Mouse (Mus musculus) R1 (cell line): ENCODE measurements at regions not wholly inside any gene's neighbourhood (a gene's known extent, or its start where the extent isn't known, plus 50 kb on each side); places are given as distances from the start of the nearest gene placed in this dataset.
A peak's percentile ranks its signal among the peaks of the same experiment; 100 is the strongest.

Experiments
- DNase-seq: peaks from one replicate; pipeline ENCODE4 v3.0.0-alpha.2; 2018; ENCODE audit warnings: low read depth, low spot score

GRCm38 (mm10) chr16:76725271-76725670, 288.2 kb upstream of the Usp25 start:
- DNase-seq: no peak

DNA sequence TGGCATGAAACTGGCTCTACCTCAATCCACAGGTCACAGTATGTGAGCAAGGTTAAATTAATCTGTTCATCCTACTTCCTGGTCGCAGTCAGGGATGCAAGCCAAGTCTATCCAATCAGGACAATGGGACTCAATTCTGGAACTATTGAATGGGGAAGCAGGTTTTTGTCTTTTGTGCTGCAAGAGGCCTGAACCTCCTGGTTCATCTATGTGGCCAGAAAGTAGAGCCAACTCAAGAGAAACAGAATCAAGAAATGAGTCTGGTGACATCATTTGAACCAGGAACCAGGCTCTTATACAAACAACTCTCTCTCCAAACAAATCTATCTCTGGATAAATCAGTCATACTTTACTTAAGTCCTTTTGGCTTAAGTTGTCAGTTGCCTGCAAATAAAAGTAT, 294.7 kb upstream of the Usp25 start:
- no peak for DNase-seq

GRCm38 (mm10) chr16:76718147-76718546, 295.4 kb upstream of the Usp25 start:
- no peak for DNase-seq

- no peak for DNase-seq
Measured at GRCm38 (mm10) chr16:76694913-76695312, 318.6 kb upstream of the Usp25 start.

DNA sequence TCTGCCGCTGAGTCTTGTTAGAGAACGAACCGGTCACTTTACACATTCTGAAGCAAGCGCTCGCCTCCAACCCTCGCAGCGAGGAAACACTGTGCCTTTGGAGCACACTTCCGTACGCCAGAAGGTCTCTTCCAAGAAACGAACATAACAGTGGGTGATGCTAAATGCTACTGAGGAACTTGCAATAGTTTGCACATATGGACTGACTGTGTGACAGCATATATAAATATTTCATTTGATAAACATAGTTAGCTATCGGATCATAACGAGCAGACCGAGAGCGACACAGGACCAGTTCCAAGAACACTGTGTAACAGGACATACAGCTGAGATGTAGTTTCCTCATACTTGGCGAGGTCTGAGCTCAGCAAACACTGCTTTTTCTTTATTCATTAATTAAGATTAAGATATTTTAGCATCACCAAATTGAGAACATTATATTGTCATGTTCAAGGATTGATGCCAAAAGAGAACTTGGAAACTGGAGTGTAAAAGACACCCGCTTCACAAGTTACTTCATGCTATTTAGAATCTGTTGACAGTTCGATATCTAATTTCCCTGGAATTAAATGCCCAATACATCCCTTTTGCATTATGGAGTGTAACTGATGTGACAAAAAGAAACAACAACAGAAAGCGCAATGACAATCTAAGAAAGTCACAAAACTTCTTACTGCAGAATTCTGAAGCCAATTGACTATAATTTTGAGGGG, 314.3 kb upstream of the Nrip1 start:
- no peak for DNase-seq

DNA sequence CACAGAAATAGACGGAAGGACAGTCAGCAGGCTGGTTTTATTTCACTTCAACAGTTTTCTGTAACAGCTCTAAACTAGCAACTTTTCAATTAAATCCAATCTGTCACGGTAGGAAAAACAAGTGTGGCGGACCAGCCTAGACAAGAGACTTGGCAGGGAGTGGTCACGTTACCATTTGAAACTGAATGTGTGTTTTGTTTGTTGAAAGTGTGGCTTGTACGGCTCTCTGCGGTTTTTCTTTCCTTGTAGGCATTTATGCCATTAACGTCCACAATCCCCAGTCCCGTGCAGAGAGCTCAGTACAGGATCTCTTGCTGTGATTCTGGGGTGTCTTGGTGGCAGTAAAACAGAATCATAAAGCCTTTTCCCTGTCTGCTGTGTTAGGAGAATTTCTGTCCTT, 311.9 kb upstream of the Nrip1 start:
- DNase-seq: peak; percentile 61

DNA sequence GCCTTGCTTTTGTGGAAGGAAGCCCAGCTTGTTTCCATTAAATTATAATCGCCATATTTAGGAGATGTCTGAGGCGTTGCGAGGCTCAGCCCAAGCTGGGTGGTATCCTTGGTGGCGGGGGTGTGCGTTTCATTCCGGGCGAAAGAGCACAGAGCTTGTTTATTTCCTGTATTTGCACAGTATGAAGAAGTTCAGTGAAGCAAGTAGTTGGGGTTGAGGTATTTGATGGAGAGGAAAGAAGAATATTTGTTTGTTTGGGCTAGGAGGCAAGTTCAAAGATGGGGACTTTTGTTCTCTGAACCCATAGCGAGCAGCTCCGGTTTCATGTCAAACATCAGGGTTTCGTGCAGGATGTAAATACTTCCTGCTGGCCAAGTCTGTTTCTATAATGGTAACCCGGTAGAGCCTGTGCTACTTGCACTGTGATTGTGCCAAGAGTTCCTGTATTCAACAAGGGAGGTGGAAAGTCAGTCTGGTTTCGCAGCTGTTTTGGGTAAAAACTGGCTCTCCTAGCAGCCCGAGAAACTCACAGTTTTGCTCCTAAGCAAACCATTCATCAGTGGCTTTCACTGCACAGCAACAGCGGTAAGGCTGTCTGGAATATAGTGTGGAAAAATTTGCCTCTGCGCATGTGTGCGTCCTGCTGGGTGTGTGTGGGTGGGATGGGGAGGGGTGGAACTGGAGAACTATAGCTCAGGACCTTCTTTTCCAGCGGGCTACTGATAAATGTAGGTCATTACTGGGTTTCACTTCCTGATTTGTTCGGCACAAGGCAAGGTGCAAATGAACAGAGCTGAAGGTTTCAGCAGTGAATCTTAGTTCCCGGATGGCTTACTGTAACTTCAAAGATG, 306.7 kb upstream of the Nrip1 start:
- no peak for DNase-seq

DNA sequence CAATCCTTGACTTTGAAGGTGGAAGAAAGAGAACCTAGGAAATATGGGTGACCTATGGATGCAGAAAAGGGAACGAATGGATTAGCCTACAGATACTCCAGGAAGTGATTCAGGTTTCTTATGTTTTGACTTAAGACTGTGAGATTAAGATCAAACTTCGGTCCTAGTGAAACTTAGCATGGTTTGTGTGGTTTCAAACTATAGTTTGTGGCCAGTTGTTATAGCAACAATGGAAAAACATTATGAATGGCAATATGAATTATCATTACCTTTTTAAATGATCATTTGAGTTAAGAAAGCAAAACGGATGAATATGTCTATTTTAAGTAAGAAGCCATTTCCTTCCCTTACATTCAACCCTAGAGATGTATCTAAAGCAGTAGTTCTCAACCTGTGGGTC, 305.3 kb upstream of the Nrip1 start:
- no peak for DNase-seq

- DNase-seq: no peak
Measured at GRCm38 (mm10) chr16:76669795-76670194, 296.2 kb upstream of the Nrip1 start.

GRCm38 (mm10) chr16:76667046-76667445, 293.4 kb upstream of the Nrip1 start:
- no peak for DNase-seq

GRCm38 (mm10) chr16:76655106-76655505, 281.5 kb upstream of the Nrip1 start:
- no peak for DNase-seq

DNA sequence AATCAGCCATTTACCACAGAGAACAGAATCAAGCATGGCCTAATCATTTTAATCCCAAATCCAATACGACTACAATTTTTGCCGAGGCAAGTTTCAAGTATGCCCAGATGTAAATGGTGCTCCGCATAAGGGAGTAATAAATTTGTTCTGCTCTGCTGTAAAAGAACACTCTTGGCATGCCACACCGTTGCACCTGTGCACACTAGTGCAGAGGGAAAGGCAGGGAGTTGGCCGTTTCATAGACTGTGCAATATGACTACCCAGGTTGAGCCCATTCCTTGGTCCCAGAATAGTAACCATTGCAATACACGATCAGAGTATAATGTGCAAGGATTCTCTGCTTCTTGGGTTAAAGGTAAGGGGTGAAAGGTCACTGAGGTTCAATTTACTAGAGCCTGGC, 270.7 kb upstream of the Nrip1 start:
- no peak for DNase-seq

DNA sequence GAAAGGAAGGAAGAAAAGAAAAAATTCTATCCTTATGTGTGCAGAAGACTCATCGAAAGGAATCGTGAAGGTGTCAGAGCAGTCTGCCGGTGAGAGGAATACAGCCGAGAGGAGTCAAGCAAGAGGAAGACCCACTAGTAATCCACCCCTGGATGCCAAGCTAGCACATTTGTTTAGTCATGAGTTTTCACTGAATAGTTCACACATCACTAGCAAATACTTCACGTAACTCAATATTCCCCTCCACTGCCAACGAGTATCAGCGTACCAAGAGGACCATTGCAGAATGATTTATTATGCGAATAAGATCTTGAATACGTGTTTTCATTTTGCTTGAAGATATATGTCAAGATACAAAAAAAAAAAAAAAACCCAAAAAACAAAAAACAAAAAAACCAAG, 270.2 kb upstream of the Nrip1 start:
- DNase-seq: no peak

DNA sequence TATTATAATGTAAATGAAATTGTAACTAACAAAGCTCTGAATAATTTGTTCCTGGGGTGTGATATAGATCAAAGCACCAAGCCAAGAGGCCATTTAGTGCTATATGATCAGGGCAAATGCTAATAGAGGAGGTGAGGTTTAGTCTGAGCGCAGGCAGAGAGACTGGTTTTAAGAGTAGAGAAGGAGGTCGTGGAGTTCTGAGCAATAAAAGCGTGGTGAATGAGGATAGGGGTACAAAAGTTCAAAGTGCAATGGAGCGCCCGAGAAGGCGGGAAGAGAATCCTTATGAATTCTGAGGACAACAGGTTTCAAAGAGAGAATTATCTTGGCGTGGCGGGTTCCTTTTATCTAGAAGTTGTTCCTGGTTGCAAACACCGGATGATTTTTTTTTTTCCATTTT, 261.5 kb upstream of the Nrip1 start:
- no peak for DNase-seq

- no peak for DNase-seq
Measured at GRCm38 (mm10) chr16:76634196-76634698, 260.6 kb upstream of the Nrip1 start.

- no peak for DNase-seq
Measured at GRCm38 (mm10) chr16:76626142-76626541, 252.5 kb upstream of the Nrip1 start.

DNA sequence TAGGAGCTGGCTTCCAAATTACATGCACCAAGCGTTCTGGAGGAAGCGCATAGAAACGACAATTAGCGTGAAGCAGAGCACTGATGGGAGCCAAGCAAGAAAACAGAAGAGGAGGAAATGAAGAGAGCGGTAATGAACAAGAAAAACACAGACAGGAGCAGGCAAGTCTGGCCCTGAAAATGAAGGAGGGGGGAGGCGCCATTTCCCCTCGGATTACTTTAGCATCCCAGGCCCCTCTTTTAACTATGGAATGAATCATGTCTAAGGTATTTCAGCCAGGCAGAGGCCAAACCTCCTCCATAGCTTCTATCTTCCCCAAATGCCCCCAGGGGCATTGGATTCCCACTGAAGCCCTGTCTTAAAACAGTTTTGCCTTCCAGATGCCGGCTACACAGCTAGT, 248.1 kb upstream of the Nrip1 start:
- DNase-seq: no peak

- DNase-seq: no peak
Measured at GRCm38 (mm10) chr16:76618295-76618694, 244.7 kb upstream of the Nrip1 start.

DNA sequence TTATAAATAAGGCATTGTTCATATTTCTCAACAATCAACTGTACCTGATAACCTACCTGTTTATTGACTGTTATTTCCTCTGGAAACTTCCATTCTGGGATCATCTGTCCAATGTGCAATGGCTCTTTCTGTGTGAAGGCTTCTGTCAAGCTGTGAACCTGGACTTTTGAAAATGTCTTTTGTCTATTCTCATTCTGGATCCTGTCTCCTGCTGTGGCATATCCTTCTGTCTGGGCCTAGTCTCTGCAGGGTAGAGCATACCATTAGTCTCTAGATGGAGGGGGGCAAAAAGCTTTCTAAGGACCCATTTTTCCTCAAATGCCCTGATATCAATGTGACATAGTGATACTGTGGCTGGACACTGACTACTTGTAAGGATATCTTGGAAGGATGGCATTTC, 237.4 kb upstream of the Nrip1 start:
- peak; percentile 92 for DNase-seq

DNA sequence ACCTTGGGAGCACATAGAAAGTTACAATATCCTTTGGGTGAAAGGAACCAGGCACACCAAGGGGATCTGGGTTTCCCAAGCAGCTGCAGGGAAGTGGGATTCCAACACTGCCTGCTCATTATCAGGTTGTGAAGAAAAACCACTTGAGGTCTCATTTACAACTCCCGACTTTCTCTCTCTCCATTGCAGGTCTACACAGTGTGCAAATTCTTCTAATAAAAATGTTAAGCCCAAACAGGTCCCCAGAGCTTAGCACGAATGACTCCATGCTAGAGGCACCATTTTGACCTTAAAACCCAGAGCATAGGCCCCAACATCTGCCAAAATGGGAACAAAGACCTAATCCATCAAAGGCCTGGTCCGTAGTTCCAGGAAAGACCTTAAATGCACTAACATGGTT, 231.3 kb upstream of the Nrip1 start:
- DNase-seq: no peak

- no peak for DNase-seq
Measured at GRCm38 (mm10) chr16:76603846-76604258, 230.2 kb upstream of the Nrip1 start.

DNA sequence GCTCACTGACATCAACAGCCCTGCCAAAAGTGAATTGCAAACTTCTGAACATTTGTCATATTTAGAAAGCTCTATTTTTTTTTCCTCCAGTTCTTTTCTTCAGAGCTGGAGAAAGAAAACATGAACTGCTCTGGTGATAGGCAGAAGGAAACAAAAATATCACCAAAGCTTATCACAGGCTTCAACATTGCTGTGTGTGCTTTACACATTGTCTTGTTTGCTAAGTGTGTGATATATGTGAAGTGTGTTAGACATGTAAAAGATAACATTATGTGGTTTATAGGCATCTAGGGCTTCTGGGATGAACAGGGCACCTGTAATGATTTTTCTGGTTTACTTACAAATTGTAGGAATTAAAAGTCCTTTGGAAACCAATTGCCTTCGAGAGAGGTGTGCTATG, 229.8 kb upstream of the Nrip1 start:
- DNase-seq: no peak

DNA sequence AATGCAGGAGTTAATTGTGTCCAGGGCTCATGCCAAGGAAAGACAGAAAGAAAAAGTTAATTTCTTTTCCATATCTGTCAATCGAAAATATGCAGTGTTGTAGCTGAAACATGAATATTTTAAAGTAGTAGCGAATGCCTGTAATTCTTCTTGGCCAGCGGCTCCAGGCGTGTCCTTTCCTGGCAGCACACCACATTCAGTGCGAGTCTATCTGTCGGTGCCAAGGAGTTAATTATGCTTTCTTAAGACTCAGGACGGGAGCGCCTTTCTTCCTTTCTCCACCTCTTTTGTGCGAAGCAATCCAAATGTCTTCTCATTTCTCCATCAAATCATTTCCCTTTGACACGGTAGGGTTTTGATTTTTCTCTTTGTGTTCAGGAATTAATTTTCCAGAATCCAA, 226.5 kb upstream of the Nrip1 start:
- no peak for DNase-seq
